Mouse (Mus musculus): ENCODE results near the gene Sf1.

GRCm38 (mm10) chr19:6340524-6341452, 22.7 kb upstream of the Sf1 start, which contains the start of gene Map4k2:
- TF ChIP-seq CTCF (conservative IDR thresholded peaks at IDR 0.05; ENCODE audit: low read length) (no peak), NANOG (IDR thresholded peaks at IDR 0.05; ENCODE audit: borderline replicate concordance, low read length) (no peak)
